Mouse (Mus musculus) lung, postnatal 0 days (tissue): ENCODE data around the gene Ddx17.

Experiments
- CTCF ChIP-seq: IDR thresholded peaks from 2 replicates; pipeline ENCODE4 v1.5.1; 2016; ENCODE audit warnings: antibody characterized with exemption, mild to moderate bottlenecking
- EP300 ChIP-seq: IDR thresholded peaks from 2 replicates; pipeline ENCODE4 v1.6.1; 2016; ENCODE audit warnings: antibody characterized with exemption, mild to moderate bottlenecking, control low read depth

- TF ChIP-seq CTCF (no peak), EP300 (no peak)
Measured at GRCm38 (mm10) chr15:79525564-79525963, 21.0 kb downstream of the Ddx17 start.
